Mouse (Mus musculus): ENCODE results near the gene Klf17. TPM values are rescaled to one million over a fixed set of nuclear protein-coding genes. Genes with fewer than 3 reads are reported as not detected.

Klf17 gene
- polyA plus RNA-seq (2014; fragmentation: Nextera tagmentation; extraction: Ambion mirVana): not detected in 2 replicates

- Histone ChIP-seq H3K36me3 (ENCODE audit: control insufficient read depth, insufficient read depth, low read length) (no peaks in the 10 kb centered on the region), H3K4me1 (ENCODE audit: control insufficient read depth, insufficient read depth, low read length) (no peaks in the 10 kb centered on the region), H3K4me2 (ENCODE audit: low read depth, low read length) (no peak within 1 kb of the TSS), H3K27me3 (replicated peaks; ENCODE audit: control insufficient read depth, insufficient read depth, low read length) (no peaks in the 10 kb centered on the region), H3K4me3 (ENCODE audit: low read depth, low read length) (no peak within 1 kb of the TSS), H3K9ac (ENCODE audit: low read depth, low read length) (no peak within 1 kb of the TSS), H3K9me3 (ENCODE audit: control insufficient read depth, low read length) (no peaks in the 10 kb centered on the region), H3K27ac (replicated peaks; ENCODE audit: low read depth, low read length) (no peak within 1 kb of the TSS)
- no peak for DNase-seq (ENCODE audit: low spot score)
- no peak for ATAC-seq (ENCODE audit: low read depth)
- 74% methylated on average over 11 of the region's 12 CpGs for WGBS
Observed at GRCm38 (mm10) chr4:117765416-117765815, at the start of gene Klf17. Gene Klf17, minus strand, starts transcription at chr4:117765648.

GRCm38 (mm10) chr4:117814333-117814732 lies 48.9 kb upstream of the Klf17 start:
- 53% methylated on average over 4 of the region's 4 CpGs for WGBS
- no peaks in the 10 kb centered on the region for H3K36me3 ChIP-seq (ENCODE audit: control insufficient read depth, insufficient read depth, low read length)

GRCm38 (mm10) chr4:117813591-117814192 lies 48.2 kb upstream of the Klf17 start:
- no peaks in the 10 kb centered on the region for H3K4me1 ChIP-seq (ENCODE audit: control insufficient read depth, insufficient read depth, low read length)
- ATAC-seq (ENCODE audit: low read depth): no peak

More at GRCm38 (mm10) chr4:117814333-117814732, 48.9 kb upstream of the Klf17 start:
- H3K4me3 ChIP-seq (ENCODE audit: low read depth, low read length): no peak overlapping the region
- DNase-seq (ENCODE audit: low spot score): no peak
- no peak overlapping the region for H3K27ac ChIP-seq (replicated peaks; ENCODE audit: low read depth, low read length)
- no peak overlapping the region for H3K4me2 ChIP-seq (ENCODE audit: low read depth, low read length)
- peaks cover 9% of the 10 kb centered on the region; the same call in 1 of the 2 replicates for H3K9me3 ChIP-seq (ENCODE audit: control insufficient read depth, low read length)
- no peak overlapping the region for H3K9ac ChIP-seq (ENCODE audit: low read depth, low read length)
- no peak for ATAC-seq (ENCODE audit: low read depth)
- no peaks in the 10 kb centered on the region for H3K27me3 ChIP-seq (replicated peaks; ENCODE audit: control insufficient read depth, insufficient read depth, low read length)
- no peaks in the 10 kb centered on the region for H3K4me1 ChIP-seq (ENCODE audit: control insufficient read depth, insufficient read depth, low read length)

GRCm38 (mm10) chr4:117810933-117811332 lies 45.5 kb upstream of the Klf17 start:
- 63% methylated on average over 2 of the region's 2 CpGs for WGBS
- DNase-seq (ENCODE audit: low spot score) (no peak), ATAC-seq (ENCODE audit: low read depth) (no peak)
- H3K27ac ChIP-seq (replicated peaks; ENCODE audit: low read depth, low read length): no peak overlapping the region
- no peaks in the 10 kb centered on the region for H3K9me3 ChIP-seq (ENCODE audit: control insufficient read depth, low read length)
- no peak overlapping the region for H3K9ac ChIP-seq (ENCODE audit: low read depth, low read length)
- H3K36me3 ChIP-seq (ENCODE audit: control insufficient read depth, insufficient read depth, low read length): no peaks in the 10 kb centered on the region
- no peak overlapping the region for H3K4me2 ChIP-seq (ENCODE audit: low read depth, low read length)
- no peaks in the 10 kb centered on the region for H3K27me3 ChIP-seq (replicated peaks; ENCODE audit: control insufficient read depth, insufficient read depth, low read length)
- H3K4me1 ChIP-seq (ENCODE audit: control insufficient read depth, insufficient read depth, low read length): no peaks in the 10 kb centered on the region
- no peak overlapping the region for H3K4me3 ChIP-seq (ENCODE audit: low read depth, low read length)

More at GRCm38 (mm10) chr4:117813591-117814192, 48.2 kb upstream of the Klf17 start:
- Histone ChIP-seq H3K9ac (ENCODE audit: low read depth, low read length) (no peak overlapping the region), H3K36me3 (ENCODE audit: control insufficient read depth, insufficient read depth, low read length) (no peaks in the 10 kb centered on the region), H3K27me3 (replicated peaks; ENCODE audit: control insufficient read depth, insufficient read depth, low read length) (no peaks in the 10 kb centered on the region), H3K27ac (replicated peaks; ENCODE audit: low read depth, low read length) (no peak overlapping the region), H3K9me3 (ENCODE audit: control insufficient read depth, low read length) (peaks cover 9% of the 10 kb centered on the region; the same call in 1 of the 2 replicates), H3K4me2 (ENCODE audit: low read depth, low read length) (no peak overlapping the region), H3K4me3 (ENCODE audit: low read depth, low read length) (no peak overlapping the region)
- DNase-seq (ENCODE audit: low spot score): no peak
- WGBS: 58% methylated on average over 9 of the region's 9 CpGs

GRCm38 (mm10) chr4:117806992-117807391 lies 41.5 kb upstream of the Klf17 start:
- H3K36me3 ChIP-seq (ENCODE audit: control insufficient read depth, insufficient read depth, low read length): no peaks in the 10 kb centered on the region
- no peak overlapping the region for H3K4me3 ChIP-seq (ENCODE audit: low read depth, low read length)
- H3K4me1 ChIP-seq (ENCODE audit: control insufficient read depth, insufficient read depth, low read length): no peaks in the 10 kb centered on the region
- 65% methylated on average over 5 of the region's 5 CpGs for WGBS
- H3K9ac ChIP-seq (ENCODE audit: low read depth, low read length): no peak overlapping the region
- H3K27ac ChIP-seq (replicated peaks; ENCODE audit: low read depth, low read length): no peak overlapping the region
- no peaks in the 10 kb centered on the region for H3K9me3 ChIP-seq (ENCODE audit: control insufficient read depth, low read length)
- H3K4me2 ChIP-seq (ENCODE audit: low read depth, low read length): no peak overlapping the region
- no peak for DNase-seq (ENCODE audit: low spot score)
- no peaks in the 10 kb centered on the region for H3K27me3 ChIP-seq (replicated peaks; ENCODE audit: control insufficient read depth, insufficient read depth, low read length)
- no peak for ATAC-seq (ENCODE audit: low read depth)

GRCm38 (mm10) chr4:117799904-117800303 lies 34.5 kb upstream of the Klf17 start:
- Histone ChIP-seq H3K36me3 (ENCODE audit: control insufficient read depth, insufficient read depth, low read length) (no peaks in the 10 kb centered on the region), H3K4me2 (ENCODE audit: low read depth, low read length) (no peak overlapping the region), H3K4me1 (ENCODE audit: control insufficient read depth, insufficient read depth, low read length) (no peaks in the 10 kb centered on the region), H3K9ac (ENCODE audit: low read depth, low read length) (no peak overlapping the region), H3K4me3 (ENCODE audit: low read depth, low read length) (no peak overlapping the region), H3K27me3 (replicated peaks; ENCODE audit: control insufficient read depth, insufficient read depth, low read length) (no peaks in the 10 kb centered on the region), H3K9me3 (ENCODE audit: control insufficient read depth, low read length) (no peaks in the 10 kb centered on the region), H3K27ac (replicated peaks; ENCODE audit: low read depth, low read length) (no peak overlapping the region)
- ATAC-seq (ENCODE audit: low read depth): no peak
- WGBS: 87% methylated on average over 6 of the region's 6 CpGs
- DNase-seq (ENCODE audit: low spot score): no peak

- Histone ChIP-seq H3K9me3 (ENCODE audit: control insufficient read depth, low read length) (no peaks in the 10 kb centered on the region), H3K27me3 (replicated peaks; ENCODE audit: control insufficient read depth, insufficient read depth, low read length) (no peaks in the 10 kb centered on the region), H3K36me3 (ENCODE audit: control insufficient read depth, insufficient read depth, low read length) (no peaks in the 10 kb centered on the region), H3K27ac (replicated peaks; ENCODE audit: low read depth, low read length) (no peak overlapping the region), H3K4me1 (ENCODE audit: control insufficient read depth, insufficient read depth, low read length) (no peaks in the 10 kb centered on the region), H3K9ac (ENCODE audit: low read depth, low read length) (no peak overlapping the region), H3K4me3 (ENCODE audit: low read depth, low read length) (no peak overlapping the region), H3K4me2 (ENCODE audit: low read depth, low read length) (no peak overlapping the region)
- DNase-seq (ENCODE audit: low spot score) (no peak), ATAC-seq (ENCODE audit: low read depth) (no peak)
- WGBS: 58% methylated on average over 10 of the region's 10 CpGs
Observed at GRCm38 (mm10) chr4:117788308-117788707, 22.9 kb upstream of the Klf17 start.

- no peaks in the 10 kb centered on the region for H3K4me1 ChIP-seq (ENCODE audit: control insufficient read depth, insufficient read depth, low read length)
- no peak overlapping the region for H3K27ac ChIP-seq (replicated peaks; ENCODE audit: low read depth, low read length)
- H3K4me3 ChIP-seq (ENCODE audit: low read depth, low read length): no peak overlapping the region
- ATAC-seq (ENCODE audit: low read depth) (no peak), DNase-seq (ENCODE audit: low spot score) (peak; percentile 31)
- WGBS: 30% methylated on average over 8 of the region's 8 CpGs
- H3K9ac ChIP-seq (ENCODE audit: low read depth, low read length): no peak overlapping the region
- H3K4me2 ChIP-seq (ENCODE audit: low read depth, low read length): peak overlapping the region; percentile 21
- H3K27me3 ChIP-seq (replicated peaks; ENCODE audit: control insufficient read depth, insufficient read depth, low read length): no peaks in the 10 kb centered on the region
- H3K36me3 ChIP-seq (ENCODE audit: control insufficient read depth, insufficient read depth, low read length): no peaks in the 10 kb centered on the region
- no peaks in the 10 kb centered on the region for H3K9me3 ChIP-seq (ENCODE audit: control insufficient read depth, low read length)
Observed at GRCm38 (mm10) chr4:117786963-117787362, 21.5 kb upstream of the Klf17 start.

GRCm38 (mm10) chr4:117782908-117783307 lies 17.5 kb upstream of the Klf17 start:
- Histone ChIP-seq H3K9me3 (ENCODE audit: control insufficient read depth, low read length) (no peaks in the 10 kb centered on the region), H3K4me2 (ENCODE audit: low read depth, low read length) (no peak overlapping the region), H3K36me3 (ENCODE audit: control insufficient read depth, insufficient read depth, low read length) (no peaks in the 10 kb centered on the region), H3K9ac (ENCODE audit: low read depth, low read length) (no peak overlapping the region), H3K27me3 (replicated peaks; ENCODE audit: control insufficient read depth, insufficient read depth, low read length) (no peaks in the 10 kb centered on the region), H3K27ac (replicated peaks; ENCODE audit: low read depth, low read length) (no peak overlapping the region), H3K4me3 (ENCODE audit: low read depth, low read length) (no peak overlapping the region), H3K4me1 (ENCODE audit: control insufficient read depth, insufficient read depth, low read length) (no peaks in the 10 kb centered on the region)
- 81% methylated on average over 3 of the region's 3 CpGs for WGBS
- DNase-seq (ENCODE audit: low spot score) (no peak), ATAC-seq (ENCODE audit: low read depth) (no peak)

Measured in embryonic facial prominence, embryonic 14.5 days (tissue).